Mouse (Mus musculus) brain, embryonic 18.5 days (tissue): Measurements from ENCODE around the gene Nepro.
A peak's percentile ranks its signal among the peaks of the same experiment; 100 is the strongest.

Source experiments
- DNase-seq: peaks from one replicate; pipeline ENCODE4 v3.0.0-alpha.2; 2012; ENCODE audit warnings: low read depth, low spot score

The Nepro gene

GRCm38 (mm10) chr16:44702272-44702671 lies 21.8 kb upstream of the Nepro start:
- no peak for DNase-seq

- DNase-seq: no peak
Observed at GRCm38 (mm10) chr16:44703458-44703857, 20.6 kb upstream of the Nepro start.

- DNase-seq: no peak
Observed at GRCm38 (mm10) chr16:44716305-44717140, 7.6 kb upstream of the Nepro start.

GRCm38 (mm10) chr16:44717141-44717634 lies 6.9 kb upstream of the Nepro start:
- DNase-seq: no peak

DNA sequence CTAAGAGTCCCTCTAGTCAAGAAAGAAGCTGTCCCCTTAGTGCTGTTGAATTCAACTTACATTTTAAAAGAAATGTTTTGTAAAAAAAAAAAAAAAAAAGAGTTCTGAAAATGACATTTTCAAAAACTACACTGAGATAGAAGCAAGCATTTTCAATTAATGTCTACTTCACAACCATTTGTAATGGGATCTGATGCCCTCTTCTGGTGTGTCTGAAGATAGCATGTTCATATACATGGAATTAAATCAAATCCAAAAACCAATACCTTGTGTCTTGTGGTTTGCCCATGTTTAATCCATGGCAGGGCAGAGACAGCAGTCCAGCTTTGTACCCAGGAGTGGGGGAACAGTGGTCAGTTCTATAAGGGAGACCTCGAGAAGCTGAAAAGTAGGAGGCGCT lies 6.3 kb upstream of the Nepro start:
- no peak for DNase-seq

GRCm38 (mm10) chr16:44719349-44719748 lies 4.8 kb upstream of the Nepro start:
- DNase-seq: no peak

- no peak for DNase-seq
Observed at GRCm38 (mm10) chr16:44720518-44720917, 3.6 kb upstream of the Nepro start.

DNA sequence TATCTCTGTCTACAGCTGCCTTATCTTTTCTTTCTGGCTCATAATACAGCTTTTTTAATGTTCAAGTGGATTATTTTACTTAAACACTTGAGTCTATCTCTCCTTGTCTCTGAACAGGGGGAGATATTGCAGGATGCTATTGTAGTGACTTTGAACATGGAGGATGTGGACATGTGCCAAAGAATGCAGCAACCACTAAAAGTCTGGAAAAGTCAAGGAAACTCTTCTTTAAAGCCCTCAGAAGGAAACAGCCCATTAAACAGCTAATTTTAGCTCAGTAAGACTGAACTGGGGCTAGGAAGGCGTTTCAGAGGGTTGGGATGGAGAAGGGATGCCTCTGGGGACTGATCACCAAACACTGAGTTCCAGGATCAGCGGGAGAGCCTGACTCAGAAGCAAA lies 1.4 kb upstream of the Nepro start:
- no peak for DNase-seq

DNA sequence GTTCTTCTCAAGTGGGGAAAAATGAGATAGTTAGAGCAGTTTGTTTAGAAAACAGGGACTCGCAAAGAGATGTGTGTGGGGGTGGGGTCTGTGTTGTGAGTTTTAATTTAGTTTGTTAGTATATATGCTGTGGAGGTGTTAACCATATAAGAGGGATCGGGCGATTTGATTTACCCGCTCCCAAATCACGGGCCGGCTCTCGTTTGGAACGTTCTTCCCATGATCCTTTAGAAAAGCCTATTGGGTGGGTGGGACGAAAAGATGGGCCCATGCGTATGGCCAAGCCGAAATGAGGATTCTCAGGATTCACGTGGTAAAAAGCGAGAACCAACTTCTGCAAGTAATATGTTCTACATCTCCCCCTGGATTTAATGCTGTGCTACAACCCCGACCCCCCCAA lies 746 bp downstream of the Nepro start:
- peak; percentile 69 for DNase-seq

- DNase-seq: no peak
Observed at GRCm38 (mm10) chr16:44725286-44726223, 1.5 kb downstream of the Nepro start.

DNA sequence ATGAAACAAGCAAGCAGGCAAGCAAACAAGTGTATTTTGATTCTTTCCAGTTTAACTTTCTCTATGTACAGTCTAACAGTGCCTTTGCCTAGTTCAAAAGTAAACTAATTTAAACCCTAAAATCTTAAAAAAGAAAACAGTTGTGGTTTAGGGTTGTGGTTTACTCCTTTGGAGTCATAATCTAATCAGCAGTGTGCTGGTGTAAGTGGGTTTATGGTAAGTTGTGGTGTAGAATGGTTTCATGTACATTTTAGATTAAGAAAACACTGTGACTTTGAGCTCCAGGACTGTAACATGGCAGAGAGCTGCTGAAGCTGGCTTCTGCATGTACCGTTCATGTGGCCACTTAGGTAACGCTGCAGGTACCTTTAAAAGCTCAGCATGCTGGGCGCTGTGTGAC lies 3.4 kb downstream of the Nepro start:
- DNase-seq: no peak

- DNase-seq: no peak
Observed at GRCm38 (mm10) chr16:44734059-44734458, 10.0 kb downstream of the Nepro start.

GRCm38 (mm10) chr16:44735676-44736075 lies 11.6 kb downstream of the Nepro start:
- no peak for DNase-seq

- DNase-seq: no peak
Observed at GRCm38 (mm10) chr16:44736118-44736517, 12.0 kb downstream of the Nepro start.

- DNase-seq: no peak
Observed at GRCm38 (mm10) chr16:44742753-44743152, 18.7 kb downstream of the Nepro start.

DNA sequence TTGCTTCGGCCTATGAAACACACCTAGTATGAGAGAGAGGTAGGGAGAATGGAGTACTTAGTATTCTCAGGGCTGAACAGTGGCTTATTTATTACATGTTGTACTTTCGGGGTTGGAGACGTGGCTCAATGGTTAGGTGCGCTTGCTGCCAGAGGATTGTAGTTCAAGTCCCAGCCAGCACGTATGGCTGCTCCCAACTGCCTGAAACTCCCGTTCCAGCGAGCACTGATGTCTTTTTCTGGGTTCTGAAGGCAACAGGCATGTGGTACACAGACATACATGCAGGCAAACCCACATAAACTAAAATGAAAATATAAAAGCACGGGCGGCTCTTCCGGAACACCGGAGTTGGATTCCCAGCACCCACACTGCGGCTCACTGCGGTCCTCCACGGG lies 21.4 kb downstream of the Nepro start:
- no peak for DNase-seq

GRCm38 (mm10) chr16:44745866-44746562 lies 21.9 kb downstream of the Nepro start, which contains the start of gene Gtpbp8:
Gtpbp8 (minus strand) TSS chr16:44746363.
- peak; percentile 77 for DNase-seq

DNA sequence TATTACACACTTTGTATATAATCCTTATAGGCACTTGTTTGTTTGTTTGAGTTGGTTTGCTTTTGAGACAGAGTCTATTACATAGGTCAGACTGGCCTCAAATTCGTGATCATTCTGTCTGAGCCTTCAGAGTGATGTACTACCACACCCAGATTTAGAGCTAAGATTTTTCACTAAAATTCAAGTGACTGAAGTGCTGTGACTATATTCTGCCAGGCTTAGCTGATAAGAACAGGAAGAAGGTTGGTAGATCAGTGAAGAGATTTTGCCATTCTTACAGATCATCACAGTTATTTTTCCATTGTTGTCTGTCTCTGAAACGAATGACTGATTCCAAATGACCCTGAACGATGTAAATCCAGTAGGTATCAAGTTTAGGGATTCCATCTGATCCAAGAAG lies 23.9 kb downstream of the Nepro start:
- DNase-seq: no peak

DNA sequence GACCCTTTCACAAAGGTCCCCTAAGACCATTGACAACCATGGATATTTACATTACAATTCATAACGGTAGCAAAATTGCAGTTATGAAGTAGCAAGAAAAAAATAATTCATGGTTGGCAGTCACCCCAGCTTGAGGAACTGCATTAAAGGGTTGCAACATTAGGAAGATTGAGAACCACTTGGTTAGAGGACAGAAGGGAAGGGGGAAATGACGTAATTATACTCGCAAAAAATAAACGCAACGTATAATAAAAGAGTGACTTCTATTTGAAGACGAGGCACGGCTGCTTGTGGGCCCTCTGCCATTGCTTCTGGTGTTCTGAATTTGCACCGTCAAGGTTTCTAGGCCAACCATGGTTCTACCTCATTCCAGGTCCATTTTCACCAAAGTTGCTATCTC lies 33.6 kb downstream of the Nepro start:
- no peak for DNase-seq

DNA sequence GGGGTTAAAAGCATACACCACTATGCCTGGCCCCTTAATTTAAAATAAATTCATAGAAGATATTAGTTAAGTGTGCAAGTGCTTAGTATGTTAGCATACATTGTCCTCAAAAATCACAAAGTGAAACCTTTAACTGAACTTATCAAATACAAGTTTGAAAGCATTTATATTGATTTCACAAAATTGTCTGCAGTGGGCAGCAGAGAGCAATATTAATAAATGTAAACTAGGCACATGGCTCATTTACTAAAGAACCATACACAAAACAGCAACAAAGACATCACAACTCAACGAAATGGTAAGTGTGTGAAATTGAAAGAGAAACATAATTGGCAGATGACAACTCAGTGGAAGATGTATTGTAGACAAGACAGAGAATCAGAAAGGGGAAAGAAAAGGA lies 37.7 kb downstream of the Nepro start:
- no peak for DNase-seq

DNA sequence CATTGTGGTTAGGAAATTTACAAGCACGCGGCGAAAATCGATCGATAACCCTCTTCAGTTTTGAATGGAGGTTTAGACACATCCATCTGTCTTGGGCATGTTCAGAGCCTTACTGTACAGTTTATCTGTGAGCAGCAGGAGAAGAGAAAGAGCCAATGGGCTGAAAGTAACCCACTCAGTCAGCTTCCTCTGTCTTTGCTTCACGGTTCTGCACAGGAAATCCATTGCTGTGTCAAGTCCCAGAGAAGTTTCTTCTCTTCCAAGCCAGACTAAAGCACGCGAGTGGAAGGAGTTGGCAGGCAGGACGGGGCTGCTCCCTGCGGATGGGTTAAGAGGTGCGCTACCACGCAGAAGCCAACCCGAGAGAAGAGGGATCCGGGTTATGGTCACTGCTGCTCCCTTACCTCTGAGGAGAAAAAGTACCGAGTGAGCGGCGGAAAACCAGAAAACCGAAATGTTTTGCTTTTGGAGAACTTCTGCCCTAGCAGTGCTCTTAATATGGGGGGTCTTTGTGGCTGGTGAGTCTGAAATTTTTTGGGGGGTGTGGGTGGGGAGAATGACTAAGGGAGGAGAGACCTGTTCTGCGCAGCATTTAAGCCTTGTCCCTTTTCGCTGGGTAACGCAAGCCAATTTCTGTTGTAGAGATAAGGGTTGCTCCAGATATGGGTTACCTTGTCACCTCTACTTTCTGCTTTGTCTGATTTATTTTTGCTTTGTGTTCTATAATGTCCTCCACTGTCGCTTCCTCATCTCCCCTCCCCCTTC lies 41.6 kb downstream of the Nepro start, which contains the start of gene Cd200r1:
Gene Cd200r1, plus strand, starts transcription at position 182 of the 765 bp plus-strand sequence.
- DNase-seq: no peak
